Comparison of ENCODE assay signal across 23 mouse cellular contexts in the genomic region with DNA sequence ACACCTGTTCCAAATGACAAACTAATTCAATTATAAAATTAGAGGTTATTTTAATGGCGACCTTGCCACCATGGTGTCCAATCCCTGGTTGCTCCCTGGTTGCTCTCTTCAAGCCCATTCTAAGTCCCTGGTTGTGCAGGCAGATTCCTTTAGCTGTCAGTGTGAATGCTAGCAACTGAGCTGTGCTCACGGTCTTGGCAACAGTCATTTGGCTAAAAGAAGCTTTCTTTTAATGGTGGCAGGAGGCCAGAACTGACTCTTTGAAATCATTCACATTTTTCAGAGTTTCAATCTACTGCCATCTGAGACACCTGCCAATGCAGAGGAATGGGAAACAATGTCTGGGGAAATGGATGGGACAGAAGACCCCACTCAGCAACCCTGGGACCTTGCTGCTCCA. TPM values are rescaled to one million over a fixed set of nuclear protein-coding genes. Genes with fewer than 3 reads are reported as not detected.
DNase-seq lines count a peak whose midpoint lies in the region; ATAC-seq lines count a peak whose summit lies in the region.
"Had no signal": no experiment of that assay in that cellular context is flagged by ENCODE, and none has a peak within 500 bp of the region (broad histone marks: within the 10 kb centered on the region; RNA-seq: fewer than 3 reads in every experiment).

No protein-coding gene starts in this region.

- H3K36me3 ChIP-seq in forebrain, embryonic 16.5 days (ENCODE audit: control insufficient read depth, insufficient read depth): no peaks in the 10 kb centered on the region
- H3K36me3 ChIP-seq in forebrain, embryonic 12.5 days (replicated peaks): no peaks in the 10 kb centered on the region
- H3K36me3 ChIP-seq: embryonic facial prominence, embryonic 15.5 days; heart, embryonic 10.5 days; limb, embryonic 12.5 days; liver, embryonic 12.5 days had no signal

- H3K27ac ChIP-seq in forebrain, embryonic 16.5 days (ENCODE audit: low read length): no peak overlapping the region
- H3K27ac ChIP-seq in forebrain, embryonic 12.5 days: no peak overlapping the region
- H3K27ac ChIP-seq: embryonic facial prominence, embryonic 15.5 days; heart, embryonic 10.5 days; kidney, postnatal 0 days; limb, embryonic 12.5 days; liver, embryonic 12.5 days had no signal

- no peak overlapping the region for H3K9ac ChIP-seq in forebrain, embryonic 16.5 days (replicated peaks; ENCODE audit: low read depth, low read length)
- H3K9ac ChIP-seq in forebrain, embryonic 12.5 days: no peak overlapping the region
- H3K9ac ChIP-seq: embryonic facial prominence, embryonic 15.5 days; limb, embryonic 12.5 days; liver, embryonic 12.5 days; lung, embryonic 14.5 days had no signal

- peak; percentile 58 for ATAC-seq in forebrain, embryonic 16.5 days
- no peak for ATAC-seq in forebrain, embryonic 12.5 days (ENCODE audit: low FRiP score)
- ATAC-seq: liver, embryonic 12.5 days had no signal

- 49% methylated on average over 2 of the region's 2 CpGs for WGBS in forebrain, embryonic 16.5 days
- WGBS in forebrain, embryonic 12.5 days: 80% methylated on average over 2 of the region's 2 CpGs

- no peak overlapping the region for H3K4me2 ChIP-seq in forebrain, embryonic 16.5 days (ENCODE audit: low read length)
- no peak overlapping the region for H3K4me2 ChIP-seq in forebrain, embryonic 12.5 days
- H3K4me2 ChIP-seq: embryonic facial prominence, embryonic 15.5 days; limb, embryonic 12.5 days; liver, embryonic 12.5 days; lung, embryonic 14.5 days had no signal

- no peaks in the 10 kb centered on the region for H3K9me3 ChIP-seq in forebrain, embryonic 16.5 days (ENCODE audit: control insufficient read depth, low read length)
- H3K9me3 ChIP-seq in forebrain, embryonic 12.5 days: peaks cover 9% of the 10 kb centered on the region; the same call in 1 of the 2 replicates
- H3K9me3 ChIP-seq: embryonic facial prominence, embryonic 15.5 days; liver, embryonic 12.5 days had no signal

- peak; percentile 16 to 50 for DNase-seq in layer of hippocampus, postnatal 14 days (ENCODE audit: low spot score in 2 of 2)
- DNase-seq in layer of hippocampus, postnatal 36 days: no peak
- DNase-seq in right cerebral cortex, postnatal 4 days: peak; percentile 22
- no peak for DNase-seq in right cerebral cortex, postnatal 25 days
- no peak for DNase-seq in testis, postnatal 14 days (ENCODE audit: low spot score)
- no peak for DNase-seq in ovary, adult 18-20 months (ENCODE audit: low spot score)
- DNase-seq: B cell, adult 2 months; cerebellum, postnatal 36 days; gastrocnemius, postnatal 36 days; kidney, adult 11 months; lung, embryonic 14.5 days; lung, postnatal 36 days; thymus, postnatal 25 days had no signal

- H3K4me1 ChIP-seq in forebrain, embryonic 16.5 days (replicated peaks; ENCODE audit: control insufficient read depth, insufficient read depth, low read length): peaks cover 6% of the 10 kb centered on the region; the same call in 1 of the 2 replicates
- H3K4me1 ChIP-seq in forebrain, embryonic 12.5 days: no peaks in the 10 kb centered on the region
- H3K4me1 ChIP-seq: embryonic facial prominence, embryonic 15.5 days; heart, embryonic 10.5 days; limb, embryonic 12.5 days; liver, embryonic 12.5 days had no signal

- H3K4me3 ChIP-seq in forebrain, embryonic 16.5 days (replicated peaks; ENCODE audit: low read length): no peak overlapping the region
- no peak overlapping the region for H3K4me3 ChIP-seq in forebrain, embryonic 12.5 days (replicated peaks)
- H3K4me3 ChIP-seq: embryonic facial prominence, embryonic 15.5 days; heart, embryonic 10.5 days; limb, embryonic 12.5 days; liver, embryonic 12.5 days; myocyte had no signal

- H3K27me3 ChIP-seq in forebrain, embryonic 16.5 days (replicated peaks; ENCODE audit: control insufficient read depth, insufficient read depth, low read length): no peaks in the 10 kb centered on the region
- no peaks in the 10 kb centered on the region for H3K27me3 ChIP-seq in forebrain, embryonic 12.5 days
- H3K27me3 ChIP-seq: embryonic facial prominence, embryonic 15.5 days; limb, embryonic 12.5 days; liver, embryonic 12.5 days had no signal

RNA-seq across cellular contexts. Expression of gene Iyd, which starts 43.2 kb away (rescaled TPM):
- 0.15 and 0.22 TPM in 2 replicates for polyA plus RNA-seq in forebrain, embryonic 16.5 days (2015; fragmentation: Nextera tagmentation; extraction: Ambion mirVana)
- polyA plus RNA-seq in forebrain, embryonic 12.5 days (2016; fragmentation: Nextera tagmentation; extraction: Ambion mirVana): not detected in 2 replicates
- total RNA-seq in layer of hippocampus, postnatal 14 days (2021): 10 to 100 TPM; 10.1 to 16.6 TPM
- 1 to 10 TPM; 7.6 to 9.5 TPM for total RNA-seq in layer of hippocampus, postnatal 36 days (2021)
- total RNA-seq: gastrocnemius, postnatal 36 days; megakaryocyte-erythroid progenitor cell, adult 5-6 weeks had no signal
- polyA plus RNA-seq: limb, embryonic 12.5 days; myocyte; testis, adult 2 months had no signal

Comparison
In these comparisons a context has a peak if more than half of its experiments do, and no peak if none do; other contexts are left out.
1. DNase-seq: peak in layer of hippocampus, postnatal 14 days (2 of 2) and right cerebral cortex, postnatal 4 days (single experiment); none in layer of hippocampus, postnatal 36 days (0 of 2), right cerebral cortex, postnatal 25 days (single experiment), testis, postnatal 14 days (single experiment) and ovary, adult 18-20 months (single experiment).